Mouse (Mus musculus) ES-E14 (cell line): ENCODE measurements at regions not wholly inside any gene's neighbourhood (a gene's known extent, or its start where the extent isn't known, plus 50 kb on each side); places are given as distances from the start of the nearest gene placed in this dataset.

Experiments used
- DNase-seq: peaks from one replicate; pipeline ENCODE4 v3.0.0-alpha.2; 2013; ENCODE audit warnings: low read depth, low spot score
- H3K27ac ChIP-seq: 2 replicates; pipeline ENCODE4 v1.5.1; 2012; ENCODE audit warnings: low read depth, mild to moderate bottlenecking, low read length, moderate library complexity, mixed read lengths; ENCODE audit not compliant: poor library complexity, insufficient read depth, severe bottlenecking
- H3K36me3 ChIP-seq: 2 replicates; pipeline ENCODE4 v1.6.1; 2012; ENCODE audit warnings: mild to moderate bottlenecking, low read length, moderate library complexity, mixed read lengths; ENCODE audit not compliant: control insufficient read depth, poor library complexity, insufficient read depth, severe bottlenecking
- H3K4me1 ChIP-seq, 2 experiments: fragments of 150-350 bp in 1 of 2; sonication (generic) in 1 of 2; 2 replicates each; pipeline ENCODE4 v1.6.1; 2012; ENCODE audit warnings: low read length in 2 of 2, mild to moderate bottlenecking in 1 of 2, mixed read lengths in 1 of 2; ENCODE audit not compliant: control insufficient read depth in 2 of 2, insufficient read depth in 2 of 2, poor library complexity in 1 of 2
- H3K4me3 ChIP-seq, 2 experiments: fragments of 150-350 bp in 1 of 2; sonication (generic) in 1 of 2; 2 replicates each; pipeline ENCODE4 v1.5.1; 2012; ENCODE audit warnings: low read length in 2 of 2, low read depth in 1 of 2, mild to moderate bottlenecking in 1 of 2, mixed read lengths in 1 of 2; ENCODE audit not compliant: insufficient read depth in 1 of 2, poor library complexity in 1 of 2, severe bottlenecking in 1 of 2
- H3K9ac ChIP-seq: 2 replicates; pipeline ENCODE4 v1.6.1; 2012; ENCODE audit warnings: low read depth, mild to moderate bottlenecking, low read length, mixed read lengths; ENCODE audit not compliant: poor library complexity, insufficient read depth, severe bottlenecking
- H3K9me3 ChIP-seq: fragments of 150-350 bp; sonication (generic); 2 replicates; pipeline ENCODE4 v1.6.1; 2012; ENCODE audit warnings: low read depth, mild to moderate bottlenecking, low read length; ENCODE audit not compliant: control insufficient read depth, insufficient read depth
- CHD2 ChIP-seq: IDR thresholded peaks from 2 replicates; pipeline ENCODE4 v1.6.1; 2014; ENCODE audit warnings: mild to moderate bottlenecking, low read depth, low read length, inconsistent platforms
- HCFC1 ChIP-seq: IDR thresholded peaks from 2 replicates; pipeline ENCODE4 v1.6.1; 2012; ENCODE audit warnings: low read length, inconsistent platforms, borderline replicate concordance; ENCODE audit not compliant: insufficient read depth
- MAFK ChIP-seq: IDR thresholded peaks from 2 replicates; pipeline ENCODE4 v1.6.1; 2014; ENCODE audit warnings: mild to moderate bottlenecking, low read depth, low read length, inconsistent platforms; ENCODE audit not compliant: insufficient read depth
- ZC3H11A ChIP-seq: IDR thresholded peaks from 2 replicates; pipeline ENCODE4 v1.6.1; 2012; ENCODE audit warnings: low read depth, mild to moderate bottlenecking, inconsistent platforms, low read length, borderline replicate concordance
- ZNF384 ChIP-seq: IDR thresholded peaks from 2 replicates; pipeline ENCODE4 v1.6.1; 2012; ENCODE audit warnings: low read depth, low read length, inconsistent platforms
- in situ Hi-C, 2 experiments: fragments of 600-800 bp; cut with MboI; formaldehyde crosslinking; loops; one replicate each; pipeline ENCODE4 v1.15.1; 2025; ENCODE audit warnings: low sequenced_read_pairs in 2 of 2, inconsistent platforms in 1 of 2; ENCODE audit not compliant: unreplicated experiment in 2 of 2

DNA sequence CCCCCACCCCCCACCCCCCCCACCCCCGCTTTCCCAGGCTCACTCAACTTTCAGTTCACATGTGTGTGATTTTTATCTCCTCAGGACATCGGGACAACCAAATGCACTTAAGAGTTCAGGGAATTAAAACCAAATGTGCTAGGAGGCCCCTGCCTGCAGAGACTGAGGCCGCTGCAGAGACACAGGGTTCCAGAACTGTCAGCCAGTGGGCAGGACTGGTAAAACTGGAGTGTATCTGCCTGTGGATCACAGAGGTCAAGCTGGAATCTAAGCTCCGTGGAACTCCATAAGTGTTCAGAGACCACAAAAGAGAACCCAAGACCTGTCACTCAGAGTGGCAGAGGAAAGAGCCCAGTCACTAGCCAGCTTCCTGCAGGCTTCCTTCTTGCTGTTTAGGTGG lies 138.3 kb downstream of the Bmp7 start:
- Histone ChIP-seq H3K9ac (no peak overlapping the region), H3K4me1 (no peaks in the 10 kb centered on the region), H3K4me3 (no peak overlapping the region), H3K9me3 (no peaks in the 10 kb centered on the region), H3K36me3 (no peaks in the 10 kb centered on the region), H3K27ac (no peak overlapping the region)
- no peak for DNase-seq
- in situ Hi-C loops, result no loop called here
- TF ChIP-seq CHD2 (no peak), ZC3H11A (no peak), ZNF384 (no peak), HCFC1 (no peak), MAFK (no peak)

DNA sequence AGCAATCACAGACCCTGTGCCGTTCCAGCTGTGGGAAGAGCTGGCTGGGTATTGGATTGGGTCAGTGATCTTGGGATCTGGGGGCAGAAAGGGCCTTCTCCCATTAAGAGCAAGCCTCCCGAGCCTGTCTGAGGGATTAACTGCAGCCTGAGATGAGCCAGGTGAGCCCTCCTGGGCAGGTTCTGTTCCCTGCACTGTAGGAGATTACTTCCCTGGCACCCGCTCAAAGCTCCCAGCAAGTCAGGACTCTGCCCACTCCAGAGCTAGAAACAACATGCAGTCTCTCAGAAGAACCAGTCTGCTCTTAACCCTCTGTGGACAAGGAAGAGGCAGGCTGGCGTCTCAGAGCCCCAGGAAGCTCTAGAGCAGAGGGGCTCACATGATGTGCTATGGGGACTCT lies 132.7 kb downstream of the Bmp7 start:
- H3K4me3 ChIP-seq, result no peak overlapping the region
- H3K27ac ChIP-seq, result no peak overlapping the region
- TF ChIP-seq ZNF384, result no peak
- TF ChIP-seq HCFC1, result no peak
- H3K4me1 ChIP-seq, result 0 out of 4 replicates have a peak, but pooled peaks cover 0 to 2% of the 10 kb centered on the region in 2 experiments
- no peaks in the 10 kb centered on the region for H3K36me3 ChIP-seq
- H3K9ac ChIP-seq, result no peak overlapping the region
- DNase-seq, result no peak
- H3K9me3 ChIP-seq, result no peaks in the 10 kb centered on the region
- in situ Hi-C loops, result no loop called here

DNA sequence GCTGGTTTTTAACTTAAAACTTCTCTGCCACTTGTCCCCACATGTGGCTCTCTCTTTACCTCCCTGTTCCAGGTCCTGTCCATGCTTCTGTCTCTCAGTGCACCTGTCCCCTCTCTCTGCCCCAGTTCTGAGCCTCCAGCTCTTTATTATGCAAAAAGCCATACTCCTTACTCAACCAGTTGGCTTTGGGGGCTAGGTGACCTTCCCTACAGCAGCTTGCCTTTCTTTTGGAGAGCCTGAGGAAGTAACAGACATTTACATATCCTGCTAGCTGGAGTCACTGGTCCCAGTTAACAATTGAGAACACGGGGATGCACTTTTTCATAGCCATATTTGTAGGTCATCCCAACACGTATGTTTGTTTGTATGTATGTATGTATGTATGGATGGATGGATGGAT lies 130.8 kb downstream of the Bmp7 start:
- H3K27ac ChIP-seq, result no peak overlapping the region
- no peak for DNase-seq
- H3K4me3 ChIP-seq, result no peak overlapping the region
- H3K9me3 ChIP-seq, result no peaks in the 10 kb centered on the region
- TF ChIP-seq ZNF384 (no peak), ZC3H11A (no peak), MAFK (no peak), CHD2 (no peak), HCFC1 (no peak)
- H3K9ac ChIP-seq, result no peak overlapping the region
- 0 out of 4 replicates have a peak, but pooled peaks cover 0 to 2% of the 10 kb centered on the region in 2 experiments for H3K4me1 ChIP-seq
- no peaks in the 10 kb centered on the region for H3K36me3 ChIP-seq
- in situ Hi-C loops, result no loop called here

DNA sequence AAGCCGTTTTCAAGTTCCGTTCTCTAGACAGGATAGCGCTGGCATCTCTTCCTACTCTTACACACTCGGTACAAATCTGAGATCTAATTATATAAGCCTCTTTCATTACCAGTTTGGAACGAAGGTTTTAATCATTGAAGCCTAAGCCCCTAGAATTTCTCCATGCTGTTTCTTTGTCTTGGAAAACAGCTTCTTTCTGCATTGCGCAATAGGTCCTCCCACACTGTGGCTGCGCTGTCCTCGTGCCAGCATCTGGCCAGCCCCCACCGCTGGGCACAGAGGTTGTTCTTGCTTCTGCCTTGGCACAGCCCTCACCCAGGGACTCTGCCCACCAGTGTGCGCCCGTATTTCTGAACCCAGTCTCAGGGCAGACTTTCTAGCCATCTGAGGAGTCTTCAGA lies 126.8 kb downstream of the Bmp7 start:
- Histone ChIP-seq H3K4me1 (0 out of 4 replicates have a peak, but pooled peaks cover 0 to 2% of the 10 kb centered on the region in 2 experiments), H3K27ac (no peak overlapping the region), H3K9me3 (no peaks in the 10 kb centered on the region), H3K9ac (no peak overlapping the region), H3K36me3 (no peaks in the 10 kb centered on the region), H3K4me3 (no peak overlapping the region)
- TF ChIP-seq CHD2 (no peak), HCFC1 (no peak), MAFK (no peak), ZC3H11A (no peak), ZNF384 (no peak)
- no peak for DNase-seq
- in situ Hi-C loops, result no loop called here

DNA sequence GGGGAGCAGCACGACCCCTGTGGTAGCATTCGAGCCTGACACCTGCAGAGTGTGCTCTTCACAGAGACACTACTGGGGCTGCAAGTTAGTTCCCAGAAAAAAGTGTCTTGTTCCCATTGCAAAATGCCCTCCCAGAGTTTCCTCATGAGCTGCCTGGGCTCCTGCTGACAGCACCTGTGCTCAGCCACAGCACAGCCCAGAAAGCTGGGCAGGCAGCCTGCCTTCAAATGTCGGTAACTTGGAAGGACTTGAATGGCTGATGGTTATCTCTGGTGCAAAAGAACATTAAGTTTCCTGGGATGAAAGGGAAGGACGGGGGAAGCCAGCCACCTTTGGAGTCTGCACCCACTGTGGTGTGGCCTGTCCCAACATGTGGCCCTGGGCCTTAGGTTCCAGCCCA lies 126.2 kb downstream of the Bmp7 start:
- H3K9ac ChIP-seq, result no peak overlapping the region
- H3K36me3 ChIP-seq, result no peaks in the 10 kb centered on the region
- H3K4me3 ChIP-seq, result no peak overlapping the region
- 0 out of 4 replicates have a peak, but pooled peaks cover 0 to 2% of the 10 kb centered on the region in 2 experiments for H3K4me1 ChIP-seq
- no peaks in the 10 kb centered on the region for H3K9me3 ChIP-seq
- no peak for DNase-seq
- no peak for TF ChIP-seq HCFC1
- TF ChIP-seq MAFK, result no peak
- TF ChIP-seq ZC3H11A, result no peak
- no peak for TF ChIP-seq CHD2
- no peak for TF ChIP-seq ZNF384
- no peak overlapping the region for H3K27ac ChIP-seq
- in situ Hi-C loops, result no loop called here
